Mouse (Mus musculus) mouse embryonic stem cell (cell line): ENCODE data around the gene Wee1.

Source experiments
- in situ Hi-C, 2 experiments: fragments of 300-500 bp; cut with MboI; formaldehyde crosslinking; loops; 1 replicate in 1 of 2; 3 replicates in 1 of 2; pipeline ENCODE4 v1.14.3; 2019 to 2020; ENCODE audit warnings: low sequenced_read_pairs in 2 of 2, low pct_unique_long_range_greater_than_20kb in 1 of 2, mixed read lengths in 1 of 2; ENCODE audit not compliant: unreplicated experiment in 1 of 2

Gene Wee1

GRCm38 (mm10) chr7:110164103-110164681 is 42.3 kb downstream of the Wee1 start:
- in situ Hi-C loops: loop anchor here (10.0 to 25.0 kb wide), 2 partner anchors 101 to 473 kb away; partner anchors contain the start of gene Adm (in 1 of the 2)

- in situ Hi-C loops: loop anchor here (5.0 to 25.0 kb wide), 3 partner anchors 98 to 473 kb away; partner anchors contain the start of gene Adm (in 1 of the 2)
Observed at GRCm38 (mm10) chr7:110164712-110165122, 42.9 kb downstream of the Wee1 start.

GRCm38 (mm10) chr7:110166233-110166632 is 44.4 kb downstream of the Wee1 start:
- in situ Hi-C loops: loop anchor here (5.0 to 25.0 kb wide), 3 partner anchors 96 to 471 kb away; partner anchors contain the start of gene Adm (in 1 of the 2)

GRCm38 (mm10) chr7:110179208-110179607 is 57.4 kb downstream of the Wee1 start:
- in situ Hi-C loops: no loop called here

GRCm38 (mm10) chr7:110180613-110181012 is 58.8 kb downstream of the Wee1 start:
- in situ Hi-C loops: no loop called here

GRCm38 (mm10) chr7:110181446-110181845 is 59.6 kb downstream of the Wee1 start:
- in situ Hi-C loops: no loop called here

GRCm38 (mm10) chr7:110184608-110185007 is 62.8 kb downstream of the Wee1 start:
- in situ Hi-C loops: no loop called here

GRCm38 (mm10) chr7:110189951-110190350 is 68.1 kb downstream of the Wee1 start:
- in situ Hi-C loops: no loop called here
